ENCODE assay signal across 22 mouse cellular contexts in the genomic region with DNA sequence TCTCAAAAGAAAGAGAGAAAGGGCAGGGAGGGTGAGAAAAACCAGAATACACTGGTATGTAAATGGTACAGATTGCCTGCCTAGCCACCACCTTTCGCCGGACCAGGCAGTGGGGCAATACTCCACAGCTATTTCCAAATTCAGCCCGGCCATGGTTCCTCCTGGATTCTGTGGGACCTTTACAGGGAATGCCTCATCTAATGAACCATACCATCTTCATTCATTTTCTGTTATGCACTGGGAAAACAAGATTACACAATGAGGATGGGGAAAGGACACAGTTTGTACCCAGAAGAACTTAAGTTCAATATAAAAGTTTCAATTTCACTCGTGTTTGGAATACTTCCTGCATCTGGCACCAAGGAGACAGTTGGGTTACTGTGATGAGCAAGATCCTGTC.
"Had no signal": no experiment of that assay in that cellular context is flagged by ENCODE, and none has a peak within 500 bp of the region (broad histone marks: within the 10 kb centered on the region; RNA-seq: fewer than 3 reads in every experiment).

No protein-coding gene starts in this region.

- H3K4me1 ChIP-seq: intestine, embryonic 15.5 days; kidney, embryonic 15.5 days; limb, embryonic 10.5 days; liver, embryonic 15.5 days; neural tube, embryonic 13.5 days; stomach, embryonic 15.5 days had no signal

- H3K9me3 ChIP-seq: intestine, embryonic 15.5 days; kidney, embryonic 15.5 days; limb, embryonic 10.5 days; limb, embryonic 13.5 days; liver, embryonic 15.5 days; midbrain, embryonic 13.5 days; neural tube, embryonic 13.5 days; stomach, embryonic 15.5 days had no signal

- H3K4me3 ChIP-seq: intestine, embryonic 15.5 days; kidney, embryonic 15.5 days; limb, embryonic 10.5 days; limb, embryonic 13.5 days; liver, embryonic 15.5 days; midbrain, embryonic 13.5 days; myocyte; neural tube, embryonic 13.5 days; stomach, embryonic 15.5 days had no signal

- H3K4me2 ChIP-seq: intestine, embryonic 15.5 days; kidney, embryonic 15.5 days; limb, embryonic 13.5 days; liver, embryonic 15.5 days; lung, embryonic 14.5 days; midbrain, embryonic 13.5 days; neural tube, embryonic 13.5 days; stomach, embryonic 15.5 days had no signal

- ATAC-seq: intestine, embryonic 15.5 days; midbrain, embryonic 13.5 days; midbrain, embryonic 16.5 days had no signal

- H3K27me3 ChIP-seq: intestine, embryonic 15.5 days; kidney, embryonic 15.5 days; limb, embryonic 13.5 days; liver, embryonic 15.5 days; midbrain, embryonic 13.5 days; neural tube, embryonic 13.5 days; stomach, embryonic 15.5 days had no signal

- H3K27ac ChIP-seq: intestine, embryonic 15.5 days; kidney, embryonic 15.5 days; limb, embryonic 10.5 days; limb, embryonic 13.5 days; liver, embryonic 15.5 days; midbrain, embryonic 13.5 days; neural tube, embryonic 13.5 days; stomach, embryonic 15.5 days had no signal

- H3K9ac ChIP-seq: intestine, embryonic 15.5 days; kidney, embryonic 15.5 days; limb, embryonic 13.5 days; liver, embryonic 15.5 days; lung, embryonic 14.5 days; midbrain, embryonic 13.5 days; neural tube, embryonic 13.5 days; stomach, embryonic 15.5 days had no signal

- DNase-seq: kidney, adult 11 months; kidney, adult 8-10 months; kidney, postnatal 10 days; kidney, postnatal 36 days; liver; lung, embryonic 14.5 days; lung, postnatal 10 days; lung, postnatal 36 days; retina, postnatal 1 day; right cerebral cortex, postnatal 25 days; spleen, adult 18-20 months; thymus, postnatal 25 days had no signal
